Mouse (Mus musculus) bone marrow, adult 2 months (tissue): Measurements from ENCODE around the gene Tlnrd1.

ENCODE experiments used
- CTCF ChIP-seq: fragments of 200-500 bp; IDR thresholded peaks from 2 replicates; pipeline ENCODE4 v1.5.1; 2011; ENCODE audit warnings: low read length, control low read depth; ENCODE audit not compliant: control insufficient read depth, insufficient read depth
- POLR2A ChIP-seq: fragments of 200-500 bp; IDR thresholded peaks from 2 replicates; pipeline ENCODE4 v1.6.1; 2011; ENCODE audit warnings: low read depth, mild to moderate bottlenecking, control low read depth, low read length, borderline replicate concordance; ENCODE audit not compliant: control insufficient read depth

GRCm38 (mm10) chr7:83902296-83903145 lies 18.4 kb upstream of the Tlnrd1 start:
- TF ChIP-seq CTCF (no peak), POLR2A (no peak)
